Mouse (Mus musculus) heart, postnatal 0 days (tissue): ENCODE results near the gene Ttn.

ENCODE experiments used
- CTCF ChIP-seq: IDR thresholded peaks from 2 replicates; pipeline ENCODE4 v1.5.1; 2016; ENCODE audit warnings: antibody characterized with exemption, control low read depth, low read depth
- EP300 ChIP-seq: IDR thresholded peaks from 2 replicates; pipeline ENCODE4 v1.6.1; 2016; ENCODE audit warnings: antibody characterized with exemption, low read depth

GRCm38 (mm10) chr2:76762154-76762553 lies 220.2 kb downstream of the Ttn start:
- TF ChIP-seq EP300 (no peak), CTCF (no peak)
